Mouse (Mus musculus) lung, postnatal 0 days (tissue): ENCODE measurements at regions not wholly inside any gene's neighbourhood (a gene's known extent, or its start where the extent isn't known, plus 50 kb on each side); places are given as distances from the start of the nearest gene placed in this dataset.

Experiments
- CTCF ChIP-seq: IDR thresholded peaks from 2 replicates; pipeline ENCODE4 v1.5.1; 2016; ENCODE audit warnings: antibody characterized with exemption, mild to moderate bottlenecking
- EP300 ChIP-seq: IDR thresholded peaks from 2 replicates; pipeline ENCODE4 v1.6.1; 2016; ENCODE audit warnings: antibody characterized with exemption, mild to moderate bottlenecking, control low read depth

GRCm38 (mm10) chr8:107833481-107833880, 109.0 kb upstream of the Zfhx3 start:
- TF ChIP-seq CTCF, result no peak
- TF ChIP-seq EP300, result no peak
